Mouse (Mus musculus): ENCODE data around the gene Slamf8. TPM values are rescaled to one million over a fixed set of nuclear protein-coding genes. Genes with fewer than 3 reads are reported as not detected.

The Slamf8 gene
- polyA plus RNA-seq, 1 experiment from 2014 or later: 0.27 TPM

GRCm38 (mm10) chr1:172619235-172619634, 28.9 kb upstream of the Slamf8 start:
- H3K4me1 ChIP-seq (replicated peaks; ENCODE audit: control insufficient read depth, insufficient read depth, low read length): no peaks in the 10 kb centered on the region
- no peak overlapping the region for H3K4me2 ChIP-seq (replicated peaks; ENCODE audit: low read depth)
- H3K27me3 ChIP-seq (replicated peaks; ENCODE audit: control insufficient read depth, insufficient read depth, low read length): 0 out of 2 replicates have a peak, but pooled peaks cover 4% of the 10 kb centered on the region
- H3K9ac ChIP-seq (ENCODE audit: low read depth, low read length): no peak overlapping the region
- H3K4me3 ChIP-seq (ENCODE audit: low read depth, low read length): no peak overlapping the region
- no peak overlapping the region for H3K27ac ChIP-seq (ENCODE audit: low read depth, low read length)
- peak; percentile 89 for TF ChIP-seq CTCF (IDR thresholded peaks at IDR 0.05; ENCODE audit: low read depth)
- H3K36me3 ChIP-seq (ENCODE audit: control insufficient read depth, insufficient read depth): no peaks in the 10 kb centered on the region
- 15% methylated on average over 7 of the region's 7 CpGs for WGBS
- H3K9me3 ChIP-seq (ENCODE audit: control insufficient read depth): no peaks in the 10 kb centered on the region
- ATAC-seq: no peak

GRCm38 (mm10) chr1:172618141-172618540, 27.8 kb upstream of the Slamf8 start:
- no peaks in the 10 kb centered on the region for H3K9me3 ChIP-seq (ENCODE audit: control insufficient read depth)
- 51% methylated on average over 4 of the region's 4 CpGs for WGBS
- H3K4me1 ChIP-seq (replicated peaks; ENCODE audit: control insufficient read depth, insufficient read depth, low read length): no peaks in the 10 kb centered on the region
- H3K9ac ChIP-seq (ENCODE audit: low read depth, low read length): no peak overlapping the region
- TF ChIP-seq CTCF (IDR thresholded peaks at IDR 0.05; ENCODE audit: low read depth): no peak
- 0 out of 2 replicates have a peak, but pooled peaks cover 4% of the 10 kb centered on the region for H3K27me3 ChIP-seq (replicated peaks; ENCODE audit: control insufficient read depth, insufficient read depth, low read length)
- ATAC-seq: no peak
- no peak overlapping the region for H3K4me2 ChIP-seq (replicated peaks; ENCODE audit: low read depth)
- no peak overlapping the region for H3K27ac ChIP-seq (ENCODE audit: low read depth, low read length)
- no peak overlapping the region for H3K4me3 ChIP-seq (ENCODE audit: low read depth, low read length)
- no peaks in the 10 kb centered on the region for H3K36me3 ChIP-seq (ENCODE audit: control insufficient read depth, insufficient read depth)

- ATAC-seq: no peak
- 33% methylated on average over 14 of the region's 14 CpGs for WGBS
- Histone ChIP-seq H3K4me1 (replicated peaks; ENCODE audit: control insufficient read depth, insufficient read depth, low read length) (no peaks in the 10 kb centered on the region), H3K9ac (ENCODE audit: low read depth, low read length) (no peak overlapping the region), H3K27me3 (replicated peaks; ENCODE audit: control insufficient read depth, insufficient read depth, low read length) (0 out of 2 replicates have a peak, but pooled peaks cover 4% of the 10 kb centered on the region), H3K4me3 (ENCODE audit: low read depth, low read length) (no peak overlapping the region), H3K9me3 (ENCODE audit: control insufficient read depth) (no peaks in the 10 kb centered on the region), H3K4me2 (replicated peaks; ENCODE audit: low read depth) (0 out of 2 replicates have a peak overlapping the region, but pooled peaks have one; percentile 40), H3K27ac (ENCODE audit: low read depth, low read length) (no peak overlapping the region), H3K36me3 (ENCODE audit: control insufficient read depth, insufficient read depth) (no peaks in the 10 kb centered on the region)
- no peak for TF ChIP-seq CTCF (IDR thresholded peaks at IDR 0.05; ENCODE audit: low read depth)
These were observed 27.2 kb upstream of the Slamf8 start for GRCm38 (mm10) chr1:172617365-172618076.

GRCm38 (mm10) chr1:172616537-172617300, 26.4 kb upstream of the Slamf8 start:
- H3K9me3 ChIP-seq (ENCODE audit: control insufficient read depth): no peaks in the 10 kb centered on the region
- no peaks in the 10 kb centered on the region for H3K36me3 ChIP-seq (ENCODE audit: control insufficient read depth, insufficient read depth)
- WGBS: 13% methylated on average over 22 of the region's 22 CpGs
- ATAC-seq: no peak
- H3K4me2 ChIP-seq (replicated peaks; ENCODE audit: low read depth): peak overlapping the region; percentile 40
- no peaks in the 10 kb centered on the region for H3K4me1 ChIP-seq (replicated peaks; ENCODE audit: control insufficient read depth, insufficient read depth, low read length)
- TF ChIP-seq CTCF (IDR thresholded peaks at IDR 0.05; ENCODE audit: low read depth): no peak
- H3K9ac ChIP-seq (ENCODE audit: low read depth, low read length): no peak overlapping the region
- H3K4me3 ChIP-seq (ENCODE audit: low read depth, low read length): no peak overlapping the region
- H3K27me3 ChIP-seq (replicated peaks; ENCODE audit: control insufficient read depth, insufficient read depth, low read length): 0 out of 2 replicates have a peak, but pooled peaks cover 4% of the 10 kb centered on the region
- H3K27ac ChIP-seq (ENCODE audit: low read depth, low read length): no peak overlapping the region

- TF ChIP-seq CTCF (IDR thresholded peaks at IDR 0.05; ENCODE audit: low read depth): no peak
- Histone ChIP-seq H3K4me2 (replicated peaks; ENCODE audit: low read depth) (no peak overlapping the region), H3K4me3 (ENCODE audit: low read depth, low read length) (no peak overlapping the region), H3K36me3 (ENCODE audit: control insufficient read depth, insufficient read depth) (no peaks in the 10 kb centered on the region), H3K27me3 (replicated peaks; ENCODE audit: control insufficient read depth, insufficient read depth, low read length) (0 out of 2 replicates have a peak, but pooled peaks cover 4% of the 10 kb centered on the region), H3K4me1 (replicated peaks; ENCODE audit: control insufficient read depth, insufficient read depth, low read length) (no peaks in the 10 kb centered on the region), H3K27ac (ENCODE audit: low read depth, low read length) (no peak overlapping the region), H3K9me3 (ENCODE audit: control insufficient read depth) (no peaks in the 10 kb centered on the region), H3K9ac (ENCODE audit: low read depth, low read length) (no peak overlapping the region)
- WGBS: 49% methylated on average over 4 of the region's 4 CpGs
- no peak for ATAC-seq
These were observed 25.0 kb upstream of the Slamf8 start for GRCm38 (mm10) chr1:172615412-172615811.

- WGBS: 87% methylated on average over 10 of the region's 10 CpGs
- ATAC-seq: no peak
- H3K4me3 ChIP-seq (ENCODE audit: low read depth, low read length): no peak overlapping the region
- no peak overlapping the region for H3K9ac ChIP-seq (ENCODE audit: low read depth, low read length)
- no peaks in the 10 kb centered on the region for H3K9me3 ChIP-seq (ENCODE audit: control insufficient read depth)
- H3K27ac ChIP-seq (ENCODE audit: low read depth, low read length): no peak overlapping the region
- no peaks in the 10 kb centered on the region for H3K4me1 ChIP-seq (replicated peaks; ENCODE audit: control insufficient read depth, insufficient read depth, low read length)
- H3K36me3 ChIP-seq (ENCODE audit: control insufficient read depth, insufficient read depth): no peaks in the 10 kb centered on the region
- no peak overlapping the region for H3K4me2 ChIP-seq (replicated peaks; ENCODE audit: low read depth)
- no peak for TF ChIP-seq CTCF (IDR thresholded peaks at IDR 0.05; ENCODE audit: low read depth)
- H3K27me3 ChIP-seq (replicated peaks; ENCODE audit: control insufficient read depth, insufficient read depth, low read length): 0 out of 2 replicates have a peak, but pooled peaks cover 4% of the 10 kb centered on the region
These were observed 24.3 kb upstream of the Slamf8 start for GRCm38 (mm10) chr1:172614654-172615053.

All from intestine, postnatal 0 days (tissue).